Comparison of ENCODE assay signal across 11 mouse cellular contexts in genomic region chr11:89297521-89297920, GRCm38 (mm10). TPM values are rescaled to one million over a fixed set of nuclear protein-coding genes. Genes with fewer than 3 reads are reported as not detected.
DNase-seq lines count a peak whose midpoint lies in the region; ATAC-seq and TF ChIP-seq lines count a peak whose summit lies in the region.
"Had no signal": no experiment of that assay in that cellular context is flagged by ENCODE, and none has a peak within 500 bp of the region (broad histone marks: within the 10 kb centered on the region; RNA-seq: fewer than 3 reads in every experiment).

No protein-coding gene starts in this region.

- H3K4me3 ChIP-seq in heart, embryonic 15.5 days: peak overlapping the region; percentile 52
- no peak overlapping the region for H3K4me3 ChIP-seq in forebrain, postnatal 0 days (ENCODE audit: low read depth, low read length)
- H3K4me3 ChIP-seq in midbrain, embryonic 13.5 days (replicated peaks): peak overlapping the region; percentile 38; the same call in 1 of the 2 replicates
- H3K4me3 ChIP-seq: erythroblast, embryonic 14.5 days had no signal

- intact Hi-C loops in heart, postnatal 10 days (cut with DNase I): no loop called here

- no peaks in the 10 kb centered on the region for H3K36me3 ChIP-seq in heart, embryonic 15.5 days
- H3K36me3 ChIP-seq in forebrain, postnatal 0 days (ENCODE audit: insufficient read depth): no peaks in the 10 kb centered on the region
- H3K36me3 ChIP-seq in midbrain, embryonic 13.5 days: no peaks in the 10 kb centered on the region

- no peaks in the 10 kb centered on the region for H3K9me3 ChIP-seq in heart, embryonic 15.5 days (replicated peaks)
- no peaks in the 10 kb centered on the region for H3K9me3 ChIP-seq in forebrain, postnatal 0 days (ENCODE audit: low read length)
- no peaks in the 10 kb centered on the region for H3K9me3 ChIP-seq in midbrain, embryonic 13.5 days

- peak overlapping the region; percentile 92 for H3K4me2 ChIP-seq in heart, embryonic 15.5 days
- H3K4me2 ChIP-seq in forebrain, postnatal 0 days (ENCODE audit: low read depth): peak overlapping the region; percentile 90
- H3K4me2 ChIP-seq in midbrain, embryonic 13.5 days (replicated peaks): peak overlapping the region; percentile 65

- DNase-seq in heart, postnatal 10 days: no peak
- DNase-seq in NIH3T3 (ENCODE audit: low read depth) (peak; percentile 27), adipocyte (ENCODE audit: low spot score) (no peak)
- DNase-seq in forebrain, postnatal 0 days: no peak
- DNase-seq in ovary, postnatal 36 days (ENCODE audit: low spot score): no peak
- no peak for DNase-seq in frontal cortex, adult 2 months (ENCODE audit: extremely low spot score in 1 of 2, low spot score in 1 of 2)

- peaks cover 13% of the 10 kb centered on the region for H3K27me3 ChIP-seq in heart, embryonic 15.5 days
- H3K27me3 ChIP-seq in forebrain, postnatal 0 days (ENCODE audit: insufficient read depth, low read length): peaks cover 6% of the 10 kb centered on the region; the same call in 1 of the 2 replicates
- H3K27me3 ChIP-seq in midbrain, embryonic 13.5 days: peaks cover 16% of the 10 kb centered on the region

- ATAC-seq in heart, embryonic 15.5 days (replicated peaks; ENCODE audit: insufficient number of reproducible peaks, insufficient read depth, low FRiP score, low read depth): no peak
- no peak for ATAC-seq in forebrain, postnatal 0 days
- no peak for ATAC-seq in midbrain, embryonic 13.5 days

- no peak for TF ChIP-seq CTCF in forebrain, postnatal 0 days (IDR thresholded peaks at IDR 0.05; ENCODE audit: low read depth)

- H3K9ac ChIP-seq in heart, embryonic 15.5 days: peak overlapping the region; percentile 60; the same call in 1 of the 2 replicates
- H3K9ac ChIP-seq in forebrain, postnatal 0 days: no peak overlapping the region
- H3K9ac ChIP-seq in midbrain, embryonic 13.5 days (replicated peaks): peak overlapping the region; percentile 17; the same call in 1 of the 2 replicates

- H3K4me1 ChIP-seq in heart, embryonic 15.5 days (replicated peaks): peaks cover 32% of the 10 kb centered on the region
- 0 out of 2 replicates have a peak, but pooled peaks cover 10% of the 10 kb centered on the region for H3K4me1 ChIP-seq in forebrain, postnatal 0 days (ENCODE audit: insufficient read depth)
- peaks cover 34% of the 10 kb centered on the region for H3K4me1 ChIP-seq in midbrain, embryonic 13.5 days (replicated peaks)

- WGBS in heart, embryonic 15.5 days: 28% methylated on average over 5 of the region's 5 CpGs
- 42% methylated on average over 5 of the region's 5 CpGs for WGBS in forebrain, postnatal 0 days
- WGBS in midbrain, embryonic 13.5 days: 26% methylated on average over 5 of the region's 5 CpGs

- no peak overlapping the region for H3K27ac ChIP-seq in heart, embryonic 15.5 days
- H3K27ac ChIP-seq in forebrain, postnatal 0 days (ENCODE audit: low read depth, low read length): no peak overlapping the region
- peak overlapping the region; percentile 71 for H3K27ac ChIP-seq in midbrain, embryonic 13.5 days

RNA-seq across cellular contexts. Expression of gene Nog, which starts 4.6 kb away (rescaled TPM):
- 0.24 and 0.42 TPM in 2 replicates for polyA plus RNA-seq in heart, embryonic 15.5 days (2015; fragmentation: Nextera tagmentation; extraction: Ambion mirVana)
- total RNA-seq in heart, postnatal 10 days (2021): under 1 TPM; 0.14 to 0.25 TPM
- total RNA-seq in forebrain, postnatal 0 days (2014; rRNA removed): 13.3 and 15.2 TPM in 2 replicates
- 5.2 TPM in 2 replicates for polyA plus RNA-seq in forebrain, postnatal 0 days (2015; fragmentation: Nextera tagmentation; extraction: Ambion mirVana)
- 2.7 and 3.2 TPM in 2 replicates for polyA plus RNA-seq in midbrain, embryonic 13.5 days (2015; fragmentation: Nextera tagmentation; extraction: Ambion mirVana)
- polyA plus RNA-seq in frontal cortex, adult 2 months (2012; rRNA removed): 13.4 and 15.0 TPM in 2 replicates
- total RNA-seq: adrenal gland, postnatal 25 days had no signal
- polyA plus RNA-seq: erythroblast, embryonic 14.5 days; liver, embryonic 16.5 days had no signal
